Mouse (Mus musculus) neural tube, embryonic 11.5 days (tissue): ENCODE data around the gene Gm14305. TPM values are rescaled to one million over a fixed set of nuclear protein-coding genes. Genes with fewer than 3 reads are reported as not detected.
"Not testable (repeated sequence)": the region's sequence is repeated elsewhere in the genome, so short reads cannot be mapped to it uniquely, and the experiment has no call there.

ENCODE experiments used
- ATAC-seq: fragments of 200-750 bp; cut with Nextera tagmentation; 2 replicates; pipeline ENCODE4 v1.8.0; 2017; ENCODE audit warnings: moderate number of reproducible peaks, mild to moderate bottlenecking, moderate TSS enrichment, moderate library complexity; ENCODE audit not compliant: insufficient read depth, low FRiP score, low TSS enrichment
- DNase-seq: peaks from one replicate; pipeline ENCODE4 v3.0.0-alpha.2; 2015; ENCODE audit warnings: low spot score
- H3K27ac ChIP-seq: fragments of 300-500 bp; sonication (generic); 2 replicates; pipeline ENCODE4 v1.5.1; 2014; ENCODE audit warnings: low read depth, mild to moderate bottlenecking, low read length
- H3K27me3 ChIP-seq: fragments of 300-500 bp; sonication (generic); 2 replicates; pipeline ENCODE4 v1.6.1; 2014; ENCODE audit warnings: mild to moderate bottlenecking, low read length, mixed read lengths; ENCODE audit not compliant: control insufficient read depth, insufficient read depth
- H3K36me3 ChIP-seq: fragments of 300-500 bp; sonication (generic); 2 replicates; pipeline ENCODE4 v1.6.1; 2014; ENCODE audit warnings: mild to moderate bottlenecking, low read length, moderate library complexity, mixed read lengths; ENCODE audit not compliant: control insufficient read depth, insufficient read depth
- H3K4me1 ChIP-seq: fragments of 300-500 bp; sonication (generic); 2 replicates; pipeline ENCODE4 v1.6.1; 2014; ENCODE audit warnings: low read length, mixed read lengths; ENCODE audit not compliant: control insufficient read depth, insufficient read depth
- H3K4me2 ChIP-seq: fragments of 300-500 bp; sonication (generic); 2 replicates; pipeline ENCODE4 v1.6.1; 2014; ENCODE audit warnings: low read depth, mild to moderate bottlenecking, moderate library complexity
- H3K4me3 ChIP-seq: fragments of 300-500 bp; sonication (generic); 2 replicates; pipeline ENCODE4 v1.5.1; 2014; ENCODE audit warnings: low read depth, low read length
- H3K9ac ChIP-seq: fragments of 300-500 bp; sonication (generic); 2 replicates; pipeline ENCODE4 v1.6.1; 2014; ENCODE audit warnings: mild to moderate bottlenecking, low read length
- H3K9me3 ChIP-seq: fragments of 300-500 bp; sonication (generic); 2 replicates; pipeline ENCODE4 v1.6.1; 2016; ENCODE audit warnings: low read length; ENCODE audit not compliant: control insufficient read depth
- WGBS: fragments of 180-500 bp; shearing (Covaris S2); extraction: QIAGEN DNeasy Blood & Tissue Kit; methylation state at CpG from one replicate; pipeline ENCODE4 v1.1.7; 2014; 5-methylcytosine and 5-hydroxymethylcytosine counted together
- polyA plus RNA-seq: library from polyadenylated mRNA; unstranded; fragments of >200 nt; fragmentation: Nextera tagmentation; extraction: Ambion mirVana; gene quantifications from 2 replicates; pipeline ENCODE4 v1.2.1, GENCODE M21; 2014

The Gm14305 gene
- 29.7 TPM in 2 replicates for polyA plus RNA-seq

DNA sequence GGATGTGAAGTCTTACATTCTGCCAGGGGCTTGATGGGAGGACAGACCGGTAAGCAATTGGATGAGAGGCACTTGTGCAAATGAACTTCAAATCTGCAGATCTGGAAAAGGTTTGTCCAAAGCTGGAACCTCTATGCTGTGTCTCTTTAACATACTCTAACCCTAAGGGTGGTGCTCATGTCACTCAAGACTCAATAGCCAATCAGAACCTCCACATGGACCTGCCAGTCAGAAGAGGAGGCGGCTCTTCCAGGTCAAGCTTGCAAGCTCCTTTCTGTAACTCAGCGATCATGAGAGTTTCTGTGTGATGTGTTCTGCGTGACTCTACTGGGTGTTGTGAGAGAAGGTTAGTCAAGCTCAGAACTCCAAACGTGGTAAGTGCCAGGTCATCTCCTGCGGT is at the start of gene Gm14305:
TSS of gene Gm14305 (plus strand) at position 278 of the 400 bp plus-strand sequence.
- H3K27me3 ChIP-seq, H3K9ac ChIP-seq, H3K27ac ChIP-seq, H3K36me3 ChIP-seq, DNase-seq, H3K4me1 ChIP-seq, ATAC-seq, H3K9me3 ChIP-seq: not testable (repeated sequence)
- Histone ChIP-seq H3K4me3 (peak within 1 kb of the TSS; percentile 35), H3K4me2 (0 out of 2 replicates have a peak within 1 kb of the TSS, but pooled peaks have one; percentile 16)
- WGBS = 6% methylated on average over 2 of the region's 6 CpGs

DNA sequence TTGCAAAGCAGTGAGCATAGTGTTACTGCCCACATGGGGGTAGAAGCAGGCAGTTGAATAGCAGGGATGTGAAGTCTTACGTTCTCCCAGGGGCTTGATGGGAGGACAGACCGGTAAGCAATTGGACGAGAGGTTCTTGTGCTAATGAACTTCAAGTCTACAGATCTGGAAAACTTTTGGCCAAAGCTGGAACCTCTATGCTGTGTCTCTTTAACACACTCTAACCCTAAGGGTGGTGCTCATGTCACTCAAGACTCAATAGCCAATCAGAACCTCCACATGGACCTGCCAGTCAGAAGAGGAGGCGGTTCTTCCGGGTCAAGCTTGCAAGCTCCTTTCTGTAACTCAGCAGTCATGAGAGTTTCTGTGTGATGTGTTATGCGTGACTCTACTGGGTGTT is 37.9 kb upstream of the Gm14305 start, which contains the start of gene Zfp973:
TSS of gene Zfp973 (plus strand) at position 301 of the 400 bp plus-strand sequence.
- H3K36me3 ChIP-seq, H3K4me3 ChIP-seq, H3K27me3 ChIP-seq, H3K4me1 ChIP-seq, H3K4me2 ChIP-seq, H3K9ac ChIP-seq, H3K27ac ChIP-seq, DNase-seq, ATAC-seq, H3K9me3 ChIP-seq: not testable (repeated sequence)
- WGBS = no CpG with 5 or more reads among the region's 6 CpGs

Other genes starting within 250 kb of the Gm14305 start
- gene Gm14434, start 221.5 kb upstream of the Gm14305 start, polyA plus RNA-seq = 8.8 and 19.5 TPM in 2 replicates
- not detected in 2 replicates for gene Zfp967, start 187.3 kb upstream of the Gm14305 start, polyA plus RNA-seq
- gene Gm14308, start 72.0 kb upstream of the Gm14305 start, polyA plus RNA-seq = 12.8 and 15.2 TPM in 2 replicates
- 9.9 and 10.0 TPM in 2 replicates for gene Zfp973, start 37.8 kb upstream of the Gm14305 start, polyA plus RNA-seq
- gene Gm14295, start 90.3 kb downstream of the Gm14305 start, polyA plus RNA-seq = 10.3 and 13.9 TPM in 2 replicates
- not detected in 2 replicates for gene Gm14408, start 122.8 kb downstream of the Gm14305 start, polyA plus RNA-seq
- 10.9 and 11.0 TPM in 2 replicates for gene Gm14296, start 219.5 kb downstream of the Gm14305 start, polyA plus RNA-seq